Mouse (Mus musculus): ENCODE results near the gene Arrb2. TPM values are rescaled to one million over a fixed set of nuclear protein-coding genes. Genes with fewer than 3 reads are reported as not detected.

Arrb2 gene
- polyA plus RNA-seq, 1 experiment from 2014 or later: 54.5 TPM

DNA sequence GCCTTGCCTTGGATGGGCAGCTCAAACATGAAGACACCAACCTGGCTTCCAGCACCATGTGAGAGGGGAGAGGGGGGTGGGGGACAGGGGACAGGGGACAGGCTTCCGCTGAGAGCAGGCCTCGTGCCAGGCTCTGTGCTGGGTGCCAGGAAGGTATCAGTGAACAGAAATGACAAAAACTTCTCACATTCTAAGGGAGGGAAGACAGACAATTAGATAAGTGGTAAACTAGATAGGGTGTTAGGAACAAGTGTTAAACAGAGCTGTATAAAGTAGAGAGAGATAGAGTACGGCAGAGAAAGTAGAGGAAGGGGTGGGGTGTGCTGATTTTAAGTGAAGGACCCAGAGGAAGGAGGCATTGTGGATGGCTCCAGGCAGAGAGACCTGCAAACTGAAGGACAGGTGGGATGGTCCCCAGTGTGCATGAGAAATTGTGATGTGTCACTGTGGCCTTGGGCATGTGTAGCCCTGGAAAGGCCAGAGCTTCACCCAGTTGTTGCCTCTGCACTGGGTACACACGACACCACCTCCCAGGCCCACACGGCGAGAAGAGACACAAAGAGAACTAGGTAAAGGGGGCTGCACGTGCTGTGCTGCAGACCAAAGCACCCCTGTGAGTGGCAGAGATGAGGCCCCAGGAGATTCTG lies 6.4 kb downstream of the Arrb2 start:
- H3K4me3 ChIP-seq (ENCODE audit: low read depth, low read length): no peak overlapping the region
- H3K4me1 ChIP-seq (ENCODE audit: control insufficient read depth, insufficient read depth, low read length): peaks cover 8% of the 10 kb centered on the region
- H3K4me2 ChIP-seq (ENCODE audit: low read depth, low read length): no peak overlapping the region
- no peaks in the 10 kb centered on the region for H3K27me3 ChIP-seq (ENCODE audit: control insufficient read depth, insufficient read depth, low read length)
- no peak overlapping the region for H3K27ac ChIP-seq (ENCODE audit: low read depth, low read length)
- 87% methylated on average over 7 of the region's 7 CpGs for WGBS
- H3K36me3 ChIP-seq (ENCODE audit: control insufficient read depth, insufficient read depth, low read length): peaks cover 41% of the 10 kb centered on the region
- no peak overlapping the region for H3K9ac ChIP-seq (replicated peaks; ENCODE audit: low read depth, low read length)
- no peaks in the 10 kb centered on the region for H3K9me3 ChIP-seq (ENCODE audit: control insufficient read depth, low read length)
- ATAC-seq (ENCODE audit: low read depth): no peak

DNA sequence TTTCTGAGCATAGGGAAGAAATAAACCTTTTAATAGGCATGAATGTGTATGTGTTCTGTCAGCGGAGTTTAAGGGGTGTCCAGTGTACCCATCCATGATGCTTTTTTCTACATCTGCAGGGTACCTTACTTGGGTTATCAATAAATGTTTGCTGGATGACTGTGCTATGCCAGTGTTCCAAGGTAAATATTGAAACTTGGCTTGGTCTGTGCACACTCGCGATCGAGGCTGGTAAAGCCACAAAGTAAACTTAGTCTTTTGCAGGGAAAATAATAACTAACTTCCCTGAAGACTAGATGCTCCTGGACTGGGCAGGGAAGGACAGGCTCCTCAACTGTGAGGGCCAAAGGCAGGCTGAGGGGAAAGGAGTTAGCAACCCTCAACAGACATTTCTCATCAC lies 8.2 kb downstream of the Arrb2 start:
- Histone ChIP-seq H3K36me3 (ENCODE audit: control insufficient read depth, insufficient read depth, low read length) (peaks cover 41% of the 10 kb centered on the region), H3K27me3 (ENCODE audit: control insufficient read depth, insufficient read depth, low read length) (no peaks in the 10 kb centered on the region)

DNA sequence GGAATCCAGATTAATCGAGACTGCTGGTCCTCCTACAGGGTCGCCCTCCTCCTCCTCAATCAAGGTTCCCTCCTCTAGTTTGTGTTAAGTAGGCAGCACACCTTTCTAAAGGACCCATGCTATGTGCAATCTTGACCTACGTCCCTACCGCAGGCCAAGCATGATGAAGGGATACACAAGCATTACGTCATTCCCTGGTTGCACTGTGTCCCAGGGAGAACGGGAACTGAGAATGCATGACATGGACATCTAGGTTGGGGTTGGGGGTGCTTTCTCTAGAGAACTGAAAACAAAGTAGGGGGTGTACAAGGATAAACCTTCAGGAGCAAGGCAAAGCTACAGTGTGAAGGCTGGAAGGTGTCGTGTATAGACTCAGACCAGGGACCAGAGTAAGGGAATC lies 9.4 kb downstream of the Arrb2 start:
- Histone ChIP-seq H3K27me3 (ENCODE audit: control insufficient read depth, insufficient read depth, low read length) (no peaks in the 10 kb centered on the region), H3K4me3 (ENCODE audit: low read depth, low read length) (no peak overlapping the region), H3K4me2 (ENCODE audit: low read depth, low read length) (no peak overlapping the region), H3K27ac (ENCODE audit: low read depth, low read length) (no peak overlapping the region), H3K9ac (replicated peaks; ENCODE audit: low read depth, low read length) (no peak overlapping the region), H3K9me3 (ENCODE audit: control insufficient read depth, low read length) (no peaks in the 10 kb centered on the region), H3K4me1 (ENCODE audit: control insufficient read depth, insufficient read depth, low read length) (no peaks in the 10 kb centered on the region), H3K36me3 (ENCODE audit: control insufficient read depth, insufficient read depth, low read length) (peaks cover 35% of the 10 kb centered on the region)
- WGBS: 93% methylated on average over 7 of the region's 7 CpGs
- ATAC-seq (ENCODE audit: low read depth): no peak

More for the DNA sequence above, 8.2 kb downstream of the Arrb2 start:
- no peak overlapping the region for H3K9ac ChIP-seq (replicated peaks; ENCODE audit: low read depth, low read length)
- WGBS: 96% methylated on average over 4 of the region's 4 CpGs
- H3K4me1 ChIP-seq (ENCODE audit: control insufficient read depth, insufficient read depth, low read length): no peaks in the 10 kb centered on the region
- no peak overlapping the region for H3K27ac ChIP-seq (ENCODE audit: low read depth, low read length)
- H3K4me2 ChIP-seq (ENCODE audit: low read depth, low read length): no peak overlapping the region
- no peak for ATAC-seq (ENCODE audit: low read depth)
- no peaks in the 10 kb centered on the region for H3K9me3 ChIP-seq (ENCODE audit: control insufficient read depth, low read length)
- no peak overlapping the region for H3K4me3 ChIP-seq (ENCODE audit: low read depth, low read length)

DNA sequence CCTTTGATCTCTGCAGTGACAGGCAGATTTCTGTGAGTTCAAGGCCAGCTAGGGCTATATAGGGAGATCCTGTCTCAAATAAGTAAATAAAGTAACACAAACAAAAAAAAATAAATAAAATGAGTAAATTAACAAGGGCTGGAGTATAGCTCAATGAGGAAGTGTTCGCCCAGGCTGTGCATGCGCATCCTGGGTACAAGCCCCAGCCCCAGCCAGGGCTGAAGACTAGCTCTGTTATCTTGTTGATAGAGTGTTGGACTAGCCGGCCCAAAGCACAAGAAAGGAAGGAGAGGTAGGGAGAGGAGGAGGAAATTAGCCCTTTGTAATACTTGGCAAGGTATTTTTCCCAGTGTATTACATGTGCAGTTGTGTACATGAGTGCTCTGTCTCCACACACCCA lies 11.5 kb downstream of the Arrb2 start:
- no peaks in the 10 kb centered on the region for H3K9me3 ChIP-seq (ENCODE audit: control insufficient read depth, low read length)
- no peaks in the 10 kb centered on the region for H3K4me1 ChIP-seq (ENCODE audit: control insufficient read depth, insufficient read depth, low read length)
- H3K36me3 ChIP-seq (ENCODE audit: control insufficient read depth, insufficient read depth, low read length): peaks cover 17% of the 10 kb centered on the region
- no peak overlapping the region for H3K9ac ChIP-seq (replicated peaks; ENCODE audit: low read depth, low read length)
- H3K27ac ChIP-seq (ENCODE audit: low read depth, low read length): no peak overlapping the region
- no peak overlapping the region for H3K4me2 ChIP-seq (ENCODE audit: low read depth, low read length)
- WGBS: 89% methylated on average over 3 of the region's 3 CpGs
- H3K4me3 ChIP-seq (ENCODE audit: low read depth, low read length): no peak overlapping the region
- ATAC-seq (ENCODE audit: low read depth): no peak
- no peaks in the 10 kb centered on the region for H3K27me3 ChIP-seq (ENCODE audit: control insufficient read depth, insufficient read depth, low read length)

DNA sequence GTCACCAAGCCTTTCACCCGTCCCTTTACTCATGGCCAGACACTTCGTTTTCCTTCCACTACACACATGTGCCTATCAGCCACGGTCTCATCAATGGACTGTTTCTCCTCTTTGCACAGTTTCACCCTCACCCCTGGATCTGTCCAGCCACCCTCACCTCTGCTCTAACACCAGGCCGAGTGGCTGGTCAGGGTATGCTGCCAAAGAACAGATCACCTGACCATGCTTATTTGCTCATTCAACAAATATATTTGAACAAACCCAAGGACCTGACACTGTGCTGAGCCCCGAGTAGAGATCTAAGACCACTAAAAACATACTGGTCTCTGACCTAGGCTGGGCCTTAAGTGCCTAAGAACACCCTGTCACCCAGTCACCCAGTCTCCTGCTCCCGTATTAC lies 12.2 kb downstream of the Arrb2 start:
- H3K9ac ChIP-seq (replicated peaks; ENCODE audit: low read depth, low read length): no peak overlapping the region
- H3K36me3 ChIP-seq (ENCODE audit: control insufficient read depth, insufficient read depth, low read length): peaks cover 10% of the 10 kb centered on the region
- H3K4me1 ChIP-seq (ENCODE audit: control insufficient read depth, insufficient read depth, low read length): no peaks in the 10 kb centered on the region
- H3K9me3 ChIP-seq (ENCODE audit: control insufficient read depth, low read length): no peaks in the 10 kb centered on the region
- ATAC-seq (ENCODE audit: low read depth): no peak
- no peaks in the 10 kb centered on the region for H3K27me3 ChIP-seq (ENCODE audit: control insufficient read depth, insufficient read depth, low read length)
- 81% methylated on average over 6 of the region's 6 CpGs for WGBS
- no peak overlapping the region for H3K4me3 ChIP-seq (ENCODE audit: low read depth, low read length)
- no peak overlapping the region for H3K4me2 ChIP-seq (ENCODE audit: low read depth, low read length)
- H3K27ac ChIP-seq (ENCODE audit: low read depth, low read length): no peak overlapping the region

DNA sequence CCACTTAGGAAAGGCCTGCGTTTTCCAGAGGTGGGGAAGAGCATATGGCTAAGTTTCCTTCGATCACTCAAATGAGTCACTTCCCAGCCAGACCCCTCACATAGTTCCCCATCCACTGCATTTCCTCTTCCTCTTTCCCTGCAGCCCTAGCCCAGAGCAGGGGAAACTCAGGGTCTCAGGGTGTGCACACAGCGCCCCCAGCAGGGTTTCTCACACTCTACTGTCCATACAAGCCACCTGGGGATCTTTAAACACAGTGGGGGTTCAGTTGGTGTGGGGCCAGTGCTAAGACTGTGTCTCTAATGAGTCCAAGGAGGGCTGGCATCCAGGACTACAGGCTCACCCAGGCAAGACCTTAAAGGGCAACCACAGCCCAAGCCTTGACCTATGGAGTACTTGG lies 14.3 kb downstream of the Arrb2 start:
- no peak overlapping the region for H3K9ac ChIP-seq (replicated peaks; ENCODE audit: low read depth, low read length)
- no peak overlapping the region for H3K27ac ChIP-seq (ENCODE audit: low read depth, low read length)
- H3K9me3 ChIP-seq (ENCODE audit: control insufficient read depth, low read length): no peaks in the 10 kb centered on the region
- H3K4me1 ChIP-seq (ENCODE audit: control insufficient read depth, insufficient read depth, low read length): no peaks in the 10 kb centered on the region
- no peak overlapping the region for H3K4me2 ChIP-seq (ENCODE audit: low read depth, low read length)
- 56% methylated on average over 3 of the region's 3 CpGs for WGBS
- ATAC-seq (ENCODE audit: low read depth): no peak
- no peak overlapping the region for H3K4me3 ChIP-seq (ENCODE audit: low read depth, low read length)
- no peaks in the 10 kb centered on the region for H3K36me3 ChIP-seq (ENCODE audit: control insufficient read depth, insufficient read depth, low read length)
- H3K27me3 ChIP-seq (ENCODE audit: control insufficient read depth, insufficient read depth, low read length): no peaks in the 10 kb centered on the region

DNA sequence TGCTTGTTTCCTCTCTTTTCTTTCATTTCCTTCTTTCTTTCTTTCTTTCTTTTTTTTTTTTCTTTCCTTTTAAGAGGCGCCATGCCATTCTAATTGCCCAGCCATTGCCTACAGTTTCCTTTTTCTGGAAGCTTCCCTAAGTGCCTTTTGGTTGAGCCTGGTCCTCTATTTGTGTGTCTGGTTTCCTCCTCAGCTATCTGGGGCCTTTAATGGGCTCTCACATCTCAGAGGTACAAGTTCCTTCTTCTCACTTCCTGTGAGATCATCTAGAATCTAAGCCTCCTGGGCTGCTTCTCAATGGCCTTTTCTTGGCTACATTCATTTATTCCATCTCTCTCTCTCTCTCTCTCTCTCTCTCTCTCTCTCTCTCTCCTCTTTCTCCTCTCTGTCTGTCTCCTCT lies 14.9 kb downstream of the Arrb2 start:
- Histone ChIP-seq H3K27me3 (ENCODE audit: control insufficient read depth, insufficient read depth, low read length) (no peaks in the 10 kb centered on the region), H3K27ac (ENCODE audit: low read depth, low read length) (no peak overlapping the region), H3K4me1 (ENCODE audit: control insufficient read depth, insufficient read depth, low read length) (peaks cover 2% of the 10 kb centered on the region; the same call in 1 of the 2 replicates), H3K9ac (replicated peaks; ENCODE audit: low read depth, low read length) (no peak overlapping the region), H3K4me2 (ENCODE audit: low read depth, low read length) (no peak overlapping the region), H3K36me3 (ENCODE audit: control insufficient read depth, insufficient read depth, low read length) (no peaks in the 10 kb centered on the region), H3K9me3 (ENCODE audit: control insufficient read depth, low read length) (no peaks in the 10 kb centered on the region), H3K4me3 (ENCODE audit: low read depth, low read length) (no peak overlapping the region)
- ATAC-seq (ENCODE audit: low read depth): no peak
- 77% methylated on average over 1 of the region's 1 CpGs for WGBS

DNA sequence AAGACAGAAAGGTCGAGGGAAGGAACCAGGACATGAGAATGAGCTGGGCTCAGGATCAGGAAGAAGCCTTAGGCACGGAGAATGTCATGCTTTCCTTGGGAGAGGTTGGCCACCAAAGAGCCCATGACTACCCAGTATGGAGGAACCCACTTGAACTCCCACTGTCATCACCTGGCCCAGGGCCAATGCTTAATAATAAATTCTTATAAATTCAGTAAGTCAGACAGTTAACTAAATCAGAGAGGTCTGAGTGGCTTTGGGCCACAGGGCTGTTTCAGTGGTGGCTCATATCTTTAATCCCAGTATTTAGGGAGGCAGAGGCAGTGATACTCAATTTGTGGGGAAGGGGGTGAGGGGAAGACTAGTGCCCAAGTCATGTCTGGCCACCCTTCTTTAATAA lies 18.5 kb downstream of the Arrb2 start:
- H3K9me3 ChIP-seq (ENCODE audit: control insufficient read depth, low read length): no peaks in the 10 kb centered on the region
- H3K4me3 ChIP-seq (ENCODE audit: low read depth, low read length): no peak overlapping the region
- no peak for ATAC-seq (ENCODE audit: low read depth)
- no peak overlapping the region for H3K27ac ChIP-seq (ENCODE audit: low read depth, low read length)
- 79% methylated on average over 2 of the region's 2 CpGs for WGBS
- H3K27me3 ChIP-seq (ENCODE audit: control insufficient read depth, insufficient read depth, low read length): no peaks in the 10 kb centered on the region
- H3K36me3 ChIP-seq (ENCODE audit: control insufficient read depth, insufficient read depth, low read length): 0 out of 2 replicates have a peak, but pooled peaks cover 5% of the 10 kb centered on the region
- no peak overlapping the region for H3K4me2 ChIP-seq (ENCODE audit: low read depth, low read length)
- peaks cover 10% of the 10 kb centered on the region; the same call in 1 of the 2 replicates for H3K4me1 ChIP-seq (ENCODE audit: control insufficient read depth, insufficient read depth, low read length)
- no peak overlapping the region for H3K9ac ChIP-seq (replicated peaks; ENCODE audit: low read depth, low read length)

DNA sequence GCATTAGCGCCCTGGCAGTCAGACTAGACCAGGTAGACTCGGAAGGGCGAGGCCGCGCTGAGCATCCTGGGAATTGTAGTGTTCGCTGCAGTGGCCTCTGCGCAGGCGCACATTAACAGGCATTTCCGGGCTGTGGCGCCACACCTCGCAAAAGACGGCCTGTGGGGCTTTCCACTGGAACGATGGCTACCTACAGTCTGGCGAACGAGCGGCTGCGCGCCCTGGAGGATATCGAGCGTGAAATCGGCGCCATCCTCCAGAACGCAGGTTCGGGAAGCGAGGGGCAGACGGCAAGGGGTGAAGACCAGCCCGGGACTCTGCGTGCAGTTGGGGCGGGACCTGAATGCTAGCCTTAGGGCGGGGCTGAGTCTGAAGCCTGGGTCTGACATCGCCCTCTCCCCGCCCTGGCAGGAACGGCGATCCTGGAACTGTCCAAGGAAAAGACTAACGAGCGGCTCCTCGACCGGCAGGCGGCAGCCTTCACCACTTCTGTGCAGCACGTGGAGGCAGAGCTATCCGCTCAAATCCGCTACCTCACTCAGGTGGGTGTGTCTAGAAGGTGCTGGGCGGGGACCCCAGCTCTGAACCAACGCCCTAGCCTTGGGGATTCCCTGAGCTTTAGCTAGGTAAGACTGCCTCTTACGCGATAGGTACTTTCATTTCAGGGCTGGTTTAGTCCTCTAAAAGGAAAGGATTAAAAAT lies 19.5 kb downstream of the Arrb2 start, which contains the start of gene Med11:
Med11 (plus strand) TSS at position 123 of the 702 bp plus-strand sequence.
- Histone ChIP-seq H3K4me1 (ENCODE audit: control insufficient read depth, insufficient read depth, low read length) (peaks cover 10% of the 10 kb centered on the region; the same call in 1 of the 2 replicates), H3K36me3 (ENCODE audit: control insufficient read depth, insufficient read depth, low read length) (0 out of 2 replicates have a peak, but pooled peaks cover 5% of the 10 kb centered on the region), H3K9ac (replicated peaks; ENCODE audit: low read depth, low read length) (peak within 1 kb of the TSS; percentile 75), H3K4me3 (ENCODE audit: low read depth, low read length) (peak within 1 kb of the TSS; percentile 62), H3K9me3 (ENCODE audit: control insufficient read depth, low read length) (no peaks in the 10 kb centered on the region), H3K27ac (ENCODE audit: low read depth, low read length) (peak within 1 kb of the TSS; percentile 95), H3K27me3 (ENCODE audit: control insufficient read depth, insufficient read depth, low read length) (no peaks in the 10 kb centered on the region), H3K4me2 (ENCODE audit: low read depth, low read length) (peak within 1 kb of the TSS; percentile 70)
- WGBS: under 1% methylated on average over 46 of the region's 46 CpGs
- peak; percentile 96 for ATAC-seq (ENCODE audit: low read depth)
